Mouse (Mus musculus) midbrain, postnatal 0 days (tissue): ENCODE results near the gene Lamtor3. TPM values are rescaled to one million over a fixed set of nuclear protein-coding genes. Genes with fewer than 3 reads are reported as not detected.

Experiments used
- ATAC-seq: fragments of 200-750 bp; cut with Nextera tagmentation; 2 replicates; pipeline ENCODE4 v1.8.0; 2017; ENCODE audit warnings: moderate number of reproducible peaks, mild to moderate bottlenecking, moderate TSS enrichment, moderate library complexity; ENCODE audit not compliant: low FRiP score
- DNase-seq: peaks from one replicate; pipeline ENCODE4 v3.0.0-alpha.2; 2015; ENCODE audit warnings: low spot score
- H3K27ac ChIP-seq: fragments of 300-500 bp; sonication (generic); 2 replicates; pipeline ENCODE4 v1.5.1; 2014; ENCODE audit warnings: low read depth, mild to moderate bottlenecking, low read length, mixed read lengths
- H3K27me3 ChIP-seq: fragments of 300-500 bp; sonication (generic); 2 replicates; pipeline ENCODE4 v1.6.1; 2014; ENCODE audit warnings: low read length, control low read depth, mixed read lengths; ENCODE audit not compliant: insufficient read depth
- H3K36me3 ChIP-seq: fragments of 300-500 bp; sonication (generic); 2 replicates; pipeline ENCODE4 v1.6.1; 2014; ENCODE audit warnings: low read length, control low read depth, mixed read lengths; ENCODE audit not compliant: insufficient read depth
- H3K4me1 ChIP-seq: fragments of 300-500 bp; sonication (generic); 2 replicates; pipeline ENCODE4 v1.6.1; 2014; ENCODE audit warnings: mild to moderate bottlenecking, control low read depth, antibody characterized with exemption, low read length, mixed read lengths; ENCODE audit not compliant: insufficient read depth
- H3K4me2 ChIP-seq: fragments of 300-500 bp; sonication (generic); 2 replicates; pipeline ENCODE4 v1.6.1; 2014; ENCODE audit warnings: low read depth, mild to moderate bottlenecking, low read length, mixed read lengths; ENCODE audit not compliant: poor library complexity, severe bottlenecking
- H3K4me3 ChIP-seq: fragments of 300-500 bp; sonication (generic); 2 replicates; pipeline ENCODE4 v1.5.1; 2014; ENCODE audit warnings: low read depth, mild to moderate bottlenecking, low read length, moderate library complexity
- H3K9ac ChIP-seq: fragments of 300-500 bp; sonication (generic); replicated peaks from 2 replicates; pipeline ENCODE4 v1.6.1; 2014; ENCODE audit warnings: mild to moderate bottlenecking, low read length, moderate library complexity, mixed read lengths; ENCODE audit not compliant: poor library complexity, severe bottlenecking
- H3K9me3 ChIP-seq: fragments of 300-500 bp; sonication (generic); 2 replicates; pipeline ENCODE4 v1.6.1; 2016; ENCODE audit warnings: low read length, control low read depth
- CTCF ChIP-seq: IDR thresholded peaks from 2 replicates; pipeline ENCODE4 v1.5.1; 2016; ENCODE audit warnings: antibody characterized with exemption, mild to moderate bottlenecking
- WGBS: fragments of 180-500 bp; shearing (Covaris S2); extraction: QIAGEN DNeasy Blood & Tissue Kit; methylation state at CpG from one replicate; pipeline ENCODE4 v1.1.7; 2014; 5-methylcytosine and 5-hydroxymethylcytosine counted together
- polyA plus RNA-seq: library from polyadenylated mRNA; unstranded; fragments of >200 nt; fragmentation: Nextera tagmentation; extraction: Ambion mirVana; gene quantifications from 2 replicates; pipeline ENCODE4 v1.2.1, GENCODE M21; 2015
- total RNA-seq: library from RNA; depleted of rRNA; stranded (reverse); fragments of >200 nt; gene quantifications from 2 replicates; pipeline ENCODE4 v1.2.3, GENCODE M21; 2014

Gene Lamtor3
- total and polyA plus RNA-seq, 2 experiments from 2014 or later: 97.7 to 113 TPM

DNA sequence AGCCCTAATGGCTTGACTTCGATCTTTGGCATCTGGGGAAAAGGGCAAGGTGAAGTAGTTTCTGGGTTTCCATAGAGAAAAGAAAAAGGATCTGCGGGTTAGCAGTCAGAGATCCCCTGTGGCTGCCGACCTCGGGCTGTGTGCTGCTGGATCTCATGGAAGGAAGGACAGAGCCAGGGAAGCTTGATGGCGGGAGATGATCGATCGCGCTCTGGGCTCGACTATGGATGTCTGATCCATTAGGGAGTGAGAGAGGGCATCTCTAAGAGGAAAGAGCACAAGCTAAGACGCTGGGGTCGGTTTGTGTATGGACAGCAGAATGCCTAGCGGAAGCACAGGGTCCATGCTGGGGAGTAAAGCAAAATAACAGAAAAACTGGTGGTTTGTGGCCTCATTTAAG lies 51.6 kb downstream of the Lamtor3 start:
- Histone ChIP-seq H3K4me1 (no peaks in the 10 kb centered on the region), H3K36me3 (no peaks in the 10 kb centered on the region), H3K27me3 (no peaks in the 10 kb centered on the region), H3K4me3 (peak overlapping the region; percentile 4; the same call in 1 of the 2 replicates), H3K4me2 (peak overlapping the region; percentile 10; the same call in 1 of the 2 replicates), H3K9ac (no peak overlapping the region), H3K27ac (no peak overlapping the region), H3K9me3 (no peaks in the 10 kb centered on the region)
- no peak for TF ChIP-seq CTCF
- ATAC-seq (no peak), DNase-seq (peak; percentile 40)
- WGBS: 52% methylated on average over 12 of the region's 12 CpGs

DNA sequence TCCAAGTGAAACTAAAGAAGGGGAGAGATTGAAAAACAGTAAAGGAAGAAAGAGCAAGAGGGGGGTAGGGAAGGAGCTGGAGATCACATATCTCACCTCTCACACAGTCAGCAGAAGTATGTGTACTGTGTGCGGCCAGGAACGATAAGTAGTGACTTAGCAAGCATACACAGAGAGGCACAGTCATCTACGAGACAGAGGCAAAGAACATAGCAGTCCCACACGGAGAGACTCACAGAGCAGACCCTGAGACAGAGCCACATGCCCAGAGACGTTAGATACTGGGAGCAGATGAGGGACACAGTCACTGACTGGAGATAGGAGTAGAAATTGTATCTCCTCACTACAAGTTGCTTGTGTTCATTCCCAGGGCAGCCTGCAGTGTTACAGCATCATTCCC lies 53.9 kb downstream of the Lamtor3 start:
- H3K4me1 ChIP-seq: peaks cover 5% of the 10 kb centered on the region
- no peak overlapping the region for H3K9ac ChIP-seq
- no peak for DNase-seq
- no peak for TF ChIP-seq CTCF
- ATAC-seq: no peak
- no peaks in the 10 kb centered on the region for H3K27me3 ChIP-seq
- no peak overlapping the region for H3K4me3 ChIP-seq
- WGBS: 84% methylated on average over 5 of the region's 5 CpGs
- H3K9me3 ChIP-seq: no peaks in the 10 kb centered on the region
- H3K36me3 ChIP-seq: no peaks in the 10 kb centered on the region
- H3K27ac ChIP-seq: no peak overlapping the region
- no peak overlapping the region for H3K4me2 ChIP-seq

DNA sequence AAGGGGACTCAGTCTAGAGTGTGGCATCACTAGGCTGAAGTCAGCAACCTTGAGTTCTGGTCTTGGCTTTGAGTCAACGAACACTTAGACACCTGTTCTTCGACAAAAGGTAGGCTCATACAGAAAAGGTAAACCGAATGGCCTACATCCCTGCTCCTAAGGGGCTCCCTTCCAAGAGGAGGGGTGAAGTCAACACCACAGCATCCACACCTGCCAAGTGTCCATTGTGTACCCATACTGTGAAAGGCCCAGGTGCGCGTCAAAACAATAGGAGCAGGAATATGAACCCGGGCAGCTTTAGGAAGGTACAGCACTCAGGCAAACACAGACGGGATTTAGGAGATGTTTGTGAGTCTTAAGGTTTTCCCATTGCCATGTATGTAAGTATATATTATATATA lies 54.7 kb downstream of the Lamtor3 start:
- H3K4me3 ChIP-seq: no peak overlapping the region
- H3K27ac ChIP-seq: no peak overlapping the region
- no peaks in the 10 kb centered on the region for H3K36me3 ChIP-seq
- no peak overlapping the region for H3K4me2 ChIP-seq
- H3K9ac ChIP-seq: no peak overlapping the region
- ATAC-seq (no peak), DNase-seq (no peak)
- peaks cover 6% of the 10 kb centered on the region for H3K4me1 ChIP-seq
- H3K9me3 ChIP-seq: no peaks in the 10 kb centered on the region
- H3K27me3 ChIP-seq: no peaks in the 10 kb centered on the region
- TF ChIP-seq CTCF: no peak
- 97% methylated on average over 7 of the region's 7 CpGs for WGBS

- Histone ChIP-seq H3K4me2 (no peak overlapping the region), H3K36me3 (no peaks in the 10 kb centered on the region), H3K27ac (no peak overlapping the region), H3K4me1 (peaks cover 6% of the 10 kb centered on the region), H3K4me3 (no peak overlapping the region), H3K9me3 (no peaks in the 10 kb centered on the region), H3K27me3 (no peaks in the 10 kb centered on the region), H3K9ac (no peak overlapping the region)
- DNase-seq (no peak), ATAC-seq (no peak)
- no peak for TF ChIP-seq CTCF
- 88% methylated on average over 8 of the region's 8 CpGs for WGBS
Observed at GRCm38 (mm10) chr3:137974306-137974705, 56.0 kb downstream of the Lamtor3 start.

GRCm38 (mm10) chr3:137975435-137975834 lies 57.1 kb downstream of the Lamtor3 start:
- 74% methylated on average over 7 of the region's 7 CpGs for WGBS
- Histone ChIP-seq H3K4me3 (no peak overlapping the region), H3K4me2 (no peak overlapping the region), H3K27me3 (no peaks in the 10 kb centered on the region), H3K4me1 (peaks cover 6% of the 10 kb centered on the region), H3K9me3 (no peaks in the 10 kb centered on the region), H3K36me3 (no peaks in the 10 kb centered on the region), H3K9ac (no peak overlapping the region), H3K27ac (no peak overlapping the region)
- DNase-seq (no peak), ATAC-seq (no peak)
- TF ChIP-seq CTCF: no peak

DNA sequence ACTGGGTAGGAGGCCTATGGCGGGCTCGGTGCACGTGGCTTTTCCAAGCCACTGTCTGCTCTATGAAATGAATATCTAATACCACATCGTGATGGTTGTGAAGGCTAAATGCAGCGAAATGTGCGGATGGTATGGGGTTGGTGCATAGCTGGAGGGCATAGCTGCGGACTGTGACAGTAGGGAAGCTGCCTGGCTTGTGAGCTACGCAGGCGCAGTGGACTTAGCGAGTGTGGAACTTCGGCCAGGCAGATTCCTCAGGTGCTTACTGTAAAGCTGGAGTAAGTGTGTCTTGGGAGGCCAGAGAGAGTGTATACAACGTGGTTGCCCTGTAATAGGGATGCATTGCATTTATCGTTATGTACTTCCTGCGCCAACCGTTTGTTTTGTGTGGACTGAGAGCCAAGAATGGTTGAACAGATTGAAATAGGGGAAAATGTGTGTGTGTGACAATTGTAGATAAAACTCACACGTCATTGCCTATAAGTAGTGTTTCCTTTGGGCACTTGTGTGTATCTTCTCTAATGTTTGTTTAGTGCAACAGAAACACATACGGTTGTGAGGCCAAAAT lies 57.6 kb downstream of the Lamtor3 start:
- WGBS: 86% methylated on average over 17 of the region's 17 CpGs
- H3K27me3 ChIP-seq: no peaks in the 10 kb centered on the region

More for the DNA sequence above, 57.6 kb downstream of the Lamtor3 start:
- Histone ChIP-seq H3K4me2 (no peak overlapping the region), H3K36me3 (no peaks in the 10 kb centered on the region), H3K9ac (no peak overlapping the region), H3K4me3 (no peak overlapping the region), H3K9me3 (no peaks in the 10 kb centered on the region), H3K27ac (no peak overlapping the region), H3K4me1 (peaks cover 6% of the 10 kb centered on the region)
- no peak for TF ChIP-seq CTCF
- ATAC-seq: peak; percentile 8; the same call in 1 of the 2 replicates
- DNase-seq: no peak
